Mouse (Mus musculus): Measurements from ENCODE around the gene Tmem203. TPM values are rescaled to one million over a fixed set of nuclear protein-coding genes. Genes with fewer than 3 reads are reported as not detected.

Tmem203 gene
- polyA plus RNA-seq, 1 experiment from 2014 or later, result 20.2 TPM

DNA sequence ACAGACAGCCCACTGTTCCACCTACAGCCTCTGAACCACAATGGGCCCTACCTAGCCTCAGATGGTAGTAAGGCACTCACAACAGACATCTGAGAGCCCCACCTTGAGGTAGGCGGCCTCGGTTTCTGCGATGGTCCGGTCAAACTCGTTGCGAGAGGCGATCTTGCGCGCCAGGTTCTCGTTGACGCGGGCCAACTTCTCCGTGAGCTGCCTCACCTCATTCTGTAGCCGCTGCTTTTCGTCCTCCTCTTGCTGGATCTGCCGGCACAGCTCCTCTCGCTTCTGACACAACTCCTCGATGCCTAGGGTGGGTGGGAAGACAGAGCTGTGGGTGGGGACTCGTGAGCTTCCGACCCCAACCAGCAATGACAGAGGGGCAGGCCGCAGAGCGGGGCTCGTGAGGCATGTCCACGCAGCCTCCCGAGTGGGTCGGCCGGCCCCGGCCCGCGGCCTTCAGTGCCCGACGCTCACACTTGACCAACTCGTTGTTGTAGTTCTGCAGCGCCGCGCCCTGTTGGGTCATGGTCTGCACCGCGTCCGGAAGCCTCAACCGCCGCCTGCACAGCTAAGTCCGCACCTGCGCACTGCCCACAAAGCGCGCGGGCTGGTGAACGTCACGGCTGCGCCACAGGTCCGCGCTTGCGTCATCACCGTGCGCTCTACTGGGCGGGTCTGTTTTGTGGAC, 16.7 kb downstream of the Tmem203 start, which contains the start of the genes Ssna1 and Anapc2:
Gene Ssna1 (minus strand): TSS at position 612 of the 685 bp plus-strand sequence.
Gene Anapc2 (plus strand): TSS at position 652 of the 685 bp plus-strand sequence.
- Histone ChIP-seq H3K9me3 (replicated peaks) (no peaks in the 10 kb centered on the region), H3K27ac (replicated peaks) (peak within 1 kb of the TSS; percentile 90), H3K36me3 (peaks cover 75% of the 10 kb centered on the region), H3K4me3 (peak within 1 kb of the TSS; percentile 94), H3K4me1 (peaks cover 34% of the 10 kb centered on the region), H3K27me3 (ENCODE audit: low read depth, poor library complexity, severe bottlenecking) (no peaks in the 10 kb centered on the region)
- DNase-seq (ENCODE audit: low spot score), result peak; percentile 99
- WGBS, result under 1% methylated on average over 54 of the region's 55 CpGs

- H3K27ac ChIP-seq (replicated peaks), result peak overlapping the region; percentile 90
Measured at GRCm38 (mm10) chr2:25272515-25272914, 17.3 kb downstream of the Tmem203 start.

DNA sequence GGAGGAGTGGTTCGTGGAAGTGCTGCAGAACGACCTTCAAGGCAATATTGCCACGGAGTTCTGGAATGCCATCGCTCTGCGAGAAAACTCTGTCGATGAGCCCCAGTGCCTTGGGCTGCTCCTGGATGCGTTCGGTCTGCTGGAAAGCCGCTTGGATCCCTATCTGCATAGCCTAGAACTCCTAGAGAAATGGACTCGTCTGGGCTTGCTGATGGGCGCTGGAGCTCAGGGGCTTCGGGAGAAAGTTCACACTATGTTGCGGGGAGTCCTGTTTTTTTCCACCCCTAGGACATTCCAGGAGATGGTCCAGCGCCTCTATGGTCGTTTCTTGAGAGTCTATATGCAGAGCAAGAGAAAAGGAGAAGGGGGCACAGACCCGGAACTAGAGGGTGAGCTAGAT, 17.8 kb downstream of the Tmem203 start:
- H3K4me3 ChIP-seq, result peak overlapping the region; percentile 94
- 43% methylated on average over 16 of the region's 16 CpGs for WGBS
- no peak for DNase-seq (ENCODE audit: low spot score)
- H3K9me3 ChIP-seq (replicated peaks), result no peaks in the 10 kb centered on the region
- peak overlapping the region; percentile 90 for H3K27ac ChIP-seq (replicated peaks)
- peaks cover 81% of the 10 kb centered on the region for H3K36me3 ChIP-seq
- no peaks in the 10 kb centered on the region for H3K27me3 ChIP-seq (ENCODE audit: low read depth, poor library complexity, severe bottlenecking)
- H3K4me1 ChIP-seq, result peaks cover 30% of the 10 kb centered on the region

More at GRCm38 (mm10) chr2:25272515-25272914, 17.3 kb downstream of the Tmem203 start:
- Histone ChIP-seq H3K9me3 (replicated peaks) (no peaks in the 10 kb centered on the region), H3K27me3 (ENCODE audit: low read depth, poor library complexity, severe bottlenecking) (no peaks in the 10 kb centered on the region), H3K4me3 (peak overlapping the region; percentile 94), H3K36me3 (peaks cover 80% of the 10 kb centered on the region), H3K4me1 (peaks cover 30% of the 10 kb centered on the region)
- DNase-seq (ENCODE audit: low spot score), result no peak
- under 1% methylated on average over 29 of the region's 29 CpGs for WGBS

- Histone ChIP-seq H3K4me1 (no peaks in the 10 kb centered on the region), H3K27ac (replicated peaks) (no peak overlapping the region), H3K36me3 (peaks cover 100% of the 10 kb centered on the region), H3K9me3 (replicated peaks) (no peaks in the 10 kb centered on the region), H3K4me3 (no peak overlapping the region), H3K27me3 (ENCODE audit: low read depth, poor library complexity, severe bottlenecking) (no peaks in the 10 kb centered on the region)
- WGBS, result 61% methylated on average over 13 of the region's 13 CpGs
- DNase-seq (ENCODE audit: low spot score), result peak; percentile 76
Measured at GRCm38 (mm10) chr2:25278928-25279882, 24.0 kb downstream of the Tmem203 start.

DNA sequence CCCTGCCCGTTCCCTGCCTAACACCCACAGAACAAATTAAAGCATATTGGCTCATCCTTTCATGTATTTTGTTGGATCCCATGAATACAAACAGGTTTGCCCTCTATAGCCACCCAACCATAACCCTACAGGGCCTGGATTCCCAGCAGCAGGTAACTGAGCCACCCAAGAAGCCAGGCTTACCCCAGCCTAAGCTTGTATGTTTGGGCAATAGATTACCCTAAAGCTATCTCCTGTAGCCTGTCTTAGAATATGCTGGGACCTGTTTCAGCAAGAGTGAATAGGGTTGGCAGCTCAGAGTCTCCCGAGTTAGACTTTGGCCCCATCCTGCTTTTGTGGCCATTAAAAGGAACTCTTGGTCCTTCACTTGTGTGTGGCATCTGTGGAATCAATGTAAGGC, 30.3 kb downstream of the Tmem203 start:
- Histone ChIP-seq H3K9me3 (replicated peaks) (no peaks in the 10 kb centered on the region), H3K4me3 (no peak overlapping the region), H3K27me3 (ENCODE audit: low read depth, poor library complexity, severe bottlenecking) (peaks cover 44% of the 10 kb centered on the region), H3K36me3 (peaks cover 61% of the 10 kb centered on the region), H3K27ac (replicated peaks) (no peak overlapping the region), H3K4me1 (peaks cover 7% of the 10 kb centered on the region; the same call in 1 of the 2 replicates)
- 91% methylated on average over 2 of the region's 2 CpGs for WGBS
- DNase-seq (ENCODE audit: low spot score), result no peak

- Histone ChIP-seq H3K4me3 (no peak overlapping the region), H3K4me1 (peaks cover 14% of the 10 kb centered on the region), H3K27ac (replicated peaks) (no peak overlapping the region), H3K27me3 (ENCODE audit: low read depth, poor library complexity, severe bottlenecking) (peaks cover 52% of the 10 kb centered on the region), H3K9me3 (replicated peaks) (no peaks in the 10 kb centered on the region), H3K36me3 (peaks cover 53% of the 10 kb centered on the region)
- no peak for DNase-seq (ENCODE audit: low spot score)
- 97% methylated on average over 1 of the region's 1 CpGs for WGBS
Measured at GRCm38 (mm10) chr2:25286314-25286713, 31.1 kb downstream of the Tmem203 start.

DNA sequence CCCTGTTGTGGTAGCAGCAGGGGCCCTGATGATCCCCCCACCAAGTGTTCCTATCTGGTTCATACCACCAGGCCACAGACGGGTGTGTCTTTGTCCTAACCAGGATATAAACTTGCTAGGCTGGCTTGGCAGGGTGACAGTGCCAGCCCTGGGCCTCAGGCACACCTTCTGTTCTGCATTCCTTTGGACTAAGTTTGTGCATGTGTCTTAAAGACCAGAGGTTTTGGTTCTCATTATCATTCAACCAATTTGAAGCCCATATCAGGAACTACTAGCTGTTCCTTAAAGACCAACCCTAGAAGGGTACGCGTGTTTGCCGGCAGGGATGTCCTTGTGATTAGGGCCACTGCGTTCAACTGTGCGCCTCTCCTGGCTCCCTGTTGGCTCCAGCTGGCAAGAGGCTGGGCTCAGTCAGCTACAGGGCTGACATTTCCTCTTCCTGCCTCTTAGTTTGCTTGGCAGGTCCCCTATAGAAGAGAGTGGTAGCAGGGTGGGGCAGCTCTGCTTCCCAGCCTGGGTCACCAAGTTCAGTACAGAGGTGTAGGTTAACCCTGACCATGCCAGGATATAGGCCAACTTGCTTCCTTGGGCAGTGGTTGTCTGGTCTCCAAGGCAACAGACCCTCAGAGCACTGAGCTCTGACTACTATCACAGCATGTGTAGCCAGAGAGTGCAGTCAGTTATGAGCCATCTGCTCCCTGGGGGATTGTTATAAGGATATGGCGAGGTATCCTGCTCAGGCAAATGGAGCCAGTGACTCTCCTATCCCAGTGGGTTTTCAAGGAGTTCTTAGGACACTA, 31.8 kb downstream of the Tmem203 start:
- WGBS, result 63% methylated on average over 7 of the region's 7 CpGs
- DNase-seq (ENCODE audit: low spot score), result no peak
- Histone ChIP-seq H3K27me3 (ENCODE audit: low read depth, poor library complexity, severe bottlenecking) (peaks cover 59% of the 10 kb centered on the region), H3K27ac (replicated peaks) (no peak overlapping the region), H3K4me3 (no peak overlapping the region), H3K9me3 (replicated peaks) (no peaks in the 10 kb centered on the region), H3K4me1 (peaks cover 22% of the 10 kb centered on the region), H3K36me3 (peaks cover 46% of the 10 kb centered on the region)

- WGBS, result 84% methylated on average over 6 of the region's 6 CpGs
- Histone ChIP-seq H3K4me3 (0 out of 2 replicates have a peak within 1 kb of the TSS, but pooled peaks have one; percentile 7), H3K36me3 (peaks cover 35% of the 10 kb centered on the region), H3K27me3 (ENCODE audit: low read depth, poor library complexity, severe bottlenecking) (peaks cover 69% of the 10 kb centered on the region), H3K9me3 (replicated peaks) (no peaks in the 10 kb centered on the region), H3K27ac (replicated peaks) (no peak within 1 kb of the TSS), H3K4me1 (peaks cover 28% of the 10 kb centered on the region)
- DNase-seq (ENCODE audit: low spot score), result no peak
Measured at GRCm38 (mm10) chr2:25287927-25288649, 32.8 kb downstream of the Tmem203 start, which contains the start of gene Tmem210. TSS of gene Tmem210 (plus strand) at chr2:25288145.

GRCm38 (mm10) chr2:25288734-25289345, 33.6 kb downstream of the Tmem203 start:
- no peaks in the 10 kb centered on the region for H3K9me3 ChIP-seq (replicated peaks)
- WGBS, result 82% methylated on average over 7 of the region's 7 CpGs

GRCm38 (mm10) chr2:25289651-25290050, 34.4 kb downstream of the Tmem203 start, which contains the start of gene Lrrc26:
TSS of gene Lrrc26 (plus strand) at chr2:25289915.
- DNase-seq (ENCODE audit: low spot score), result no peak
- H3K4me1 ChIP-seq, result peaks cover 28% of the 10 kb centered on the region
- WGBS, result 8% methylated on average over 11 of the region's 11 CpGs
- H3K27me3 ChIP-seq (ENCODE audit: low read depth, poor library complexity, severe bottlenecking), result peaks cover 85% of the 10 kb centered on the region
- no peak within 1 kb of the TSS for H3K27ac ChIP-seq (replicated peaks)
- no peaks in the 10 kb centered on the region for H3K9me3 ChIP-seq (replicated peaks)
- peaks cover 20% of the 10 kb centered on the region for H3K36me3 ChIP-seq
- peak within 1 kb of the TSS; percentile 24 for H3K4me3 ChIP-seq

More at GRCm38 (mm10) chr2:25288734-25289345, 33.6 kb downstream of the Tmem203 start:
- DNase-seq (ENCODE audit: low spot score), result no peak
- peaks cover 28% of the 10 kb centered on the region for H3K36me3 ChIP-seq
- no peak overlapping the region for H3K27ac ChIP-seq (replicated peaks)
- peaks cover 77% of the 10 kb centered on the region for H3K27me3 ChIP-seq (ENCODE audit: low read depth, poor library complexity, severe bottlenecking)
- H3K4me1 ChIP-seq, result peaks cover 28% of the 10 kb centered on the region
- no peak overlapping the region for H3K4me3 ChIP-seq

DNA sequence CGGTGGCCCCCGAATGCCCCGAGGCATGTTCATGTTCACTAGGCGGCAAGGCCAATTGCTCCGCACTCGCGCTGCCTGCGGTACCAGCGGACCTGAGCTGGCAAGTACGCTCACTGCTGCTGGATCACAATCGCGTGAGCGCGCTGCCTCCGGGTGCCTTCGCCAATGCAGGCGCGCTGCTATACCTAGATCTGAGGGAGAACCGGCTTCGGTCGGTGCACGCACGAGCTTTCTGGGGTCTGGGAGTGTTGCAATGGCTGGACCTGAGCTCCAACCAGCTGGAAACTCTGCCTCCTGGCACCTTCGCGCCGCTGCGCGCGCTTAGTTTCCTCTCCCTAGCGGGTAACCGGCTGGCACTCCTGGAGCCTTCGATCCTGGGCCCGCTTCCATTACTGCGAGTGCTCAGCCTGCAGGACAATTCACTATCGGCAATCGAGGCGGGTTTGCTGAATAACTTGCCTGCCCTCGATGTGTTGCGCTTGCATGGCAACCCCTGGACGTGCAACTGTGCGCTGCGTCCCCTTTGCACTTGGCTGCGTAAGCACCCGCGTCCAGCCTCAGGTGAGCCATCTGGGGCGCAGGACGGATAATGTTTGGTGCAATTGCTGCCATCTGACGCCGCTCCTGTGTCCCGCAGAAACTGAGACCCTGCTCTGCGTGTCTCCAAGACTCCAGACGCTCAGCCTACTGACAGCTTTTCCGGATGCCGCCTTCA, 35.0 kb downstream of the Tmem203 start:
- 2% methylated on average over 54 of the region's 54 CpGs for WGBS
- H3K4me3 ChIP-seq, result peak overlapping the region; percentile 24
- peak; percentile 26 for DNase-seq (ENCODE audit: low spot score)
- peaks cover 14% of the 10 kb centered on the region for H3K36me3 ChIP-seq
- no peak overlapping the region for H3K27ac ChIP-seq (replicated peaks)
- peaks cover 91% of the 10 kb centered on the region for H3K27me3 ChIP-seq (ENCODE audit: low read depth, poor library complexity, severe bottlenecking)
- H3K9me3 ChIP-seq (replicated peaks), result no peaks in the 10 kb centered on the region
- peaks cover 28% of the 10 kb centered on the region for H3K4me1 ChIP-seq

Measured in midbrain, embryonic 10.5 days (tissue).